Mouse (Mus musculus): ENCODE measurements around the gene 1700010B08Rik. TPM values are rescaled to one million over a fixed set of nuclear protein-coding genes. Genes with fewer than 3 reads are reported as not detected.

The 1700010B08Rik gene
- polyA plus RNA-seq (2012; rRNA removed), result not detected in 2 replicates

DNA sequence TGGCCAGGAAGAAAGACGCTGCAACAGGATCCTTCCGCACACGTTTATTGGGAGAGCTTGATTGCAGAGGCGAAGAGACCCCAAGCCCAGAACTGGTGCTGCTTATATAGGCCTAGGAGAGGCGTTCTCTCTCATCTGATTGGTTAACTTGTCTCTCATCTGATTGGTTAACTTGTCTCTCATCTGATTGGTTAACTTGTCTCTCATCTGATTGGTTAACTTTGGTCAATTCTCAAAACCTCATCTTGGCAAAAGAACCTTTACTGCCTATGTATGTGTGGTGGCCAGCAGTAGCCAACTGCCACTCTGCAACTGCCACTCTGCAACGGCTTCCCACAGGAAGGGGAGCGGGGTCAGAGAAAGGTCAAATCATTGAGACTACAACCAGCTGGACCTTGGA is at the start of gene 1700010B08Rik:
TSS of gene 1700010B08Rik (plus strand) at position 301 of the 400 bp plus-strand sequence.

DNA sequence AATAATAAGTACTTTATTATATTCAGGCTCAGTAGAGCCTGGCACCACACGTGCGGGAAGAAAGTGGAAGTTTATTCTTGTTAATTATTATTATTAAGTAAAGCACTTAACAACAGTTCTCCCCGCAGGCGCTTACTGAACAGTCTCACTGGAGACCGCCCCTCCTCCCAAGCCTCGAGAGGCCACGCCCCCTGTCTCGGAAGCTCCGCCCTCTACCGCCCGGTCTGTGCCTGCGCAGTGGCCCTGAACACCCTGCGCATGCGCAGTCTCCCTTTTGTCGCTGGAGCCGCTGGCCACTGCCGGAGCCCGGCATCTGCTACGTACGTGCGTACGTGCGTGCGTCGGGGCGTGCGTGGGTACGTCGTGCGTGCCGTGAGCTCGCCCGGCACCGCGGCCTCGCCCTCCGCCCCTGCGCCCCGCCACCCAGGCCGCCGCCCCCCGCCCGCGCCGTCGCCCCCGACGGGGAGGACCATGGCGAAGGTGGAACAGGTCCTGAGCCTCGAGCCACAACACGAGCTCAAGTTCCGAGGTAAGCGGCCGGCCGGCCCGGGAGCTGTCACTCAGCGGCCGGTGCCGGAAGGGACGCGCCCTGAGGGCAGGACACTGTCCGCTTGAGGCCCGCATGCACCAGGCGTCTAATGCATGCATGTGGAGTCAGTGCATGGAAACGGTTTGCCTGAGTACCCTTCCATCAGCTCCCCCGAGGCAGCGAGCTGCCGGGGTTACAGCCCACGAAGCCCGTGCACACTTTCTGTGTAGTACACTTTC is 18.2 kb downstream of the 1700010B08Rik start, which contains the start of gene Vapb:
TSS of gene Vapb (plus strand) at position 290 of the 768 bp plus-strand sequence.

Other genes with a start within 250 kb of the 1700010B08Rik start
- not detected in 2 replicates for gene 1700021F07Rik, start 196.8 kb upstream of the 1700010B08Rik start, polyA plus RNA-seq (2012; rRNA removed)
- gene Ankrd60, start 141.1 kb upstream of the 1700010B08Rik start, polyA plus RNA-seq (2012; rRNA removed), result not detected in 2 replicates
- 4.1 and 4.3 TPM in 2 replicates for gene Rab22a, start 59.7 kb upstream of the 1700010B08Rik start, polyA plus RNA-seq (2012; rRNA removed)
- 10.0 and 10.3 TPM in 2 replicates for gene Vapb, start 18.1 kb downstream of the 1700010B08Rik start, polyA plus RNA-seq (2012; rRNA removed)